Mouse (Mus musculus): ENCODE measurements around the gene Zdhhc14.

Gene Zdhhc14

GRCm38 (mm10) chr17:5554573-5554972 lies 62.2 kb downstream of the Zdhhc14 start:
- no peak for DNase-seq (ENCODE audit: low spot score)

- DNase-seq (ENCODE audit: low spot score) = no peak
These were observed 64.2 kb downstream of the Zdhhc14 start for GRCm38 (mm10) chr17:5556568-5556967.

- no peak for DNase-seq (ENCODE audit: low spot score)
These were observed 67.9 kb downstream of the Zdhhc14 start for GRCm38 (mm10) chr17:5560212-5560611.

- no peak for DNase-seq (ENCODE audit: low spot score)
These were observed 70.8 kb downstream of the Zdhhc14 start for GRCm38 (mm10) chr17:5563108-5563507.

GRCm38 (mm10) chr17:5566006-5566405 lies 73.6 kb downstream of the Zdhhc14 start:
- no peak for DNase-seq (ENCODE audit: low spot score)

GRCm38 (mm10) chr17:5567943-5568342 lies 75.6 kb downstream of the Zdhhc14 start:
- no peak for DNase-seq (ENCODE audit: low spot score)

GRCm38 (mm10) chr17:5569131-5570030 lies 77.0 kb downstream of the Zdhhc14 start:
- DNase-seq (ENCODE audit: low spot score) = no peak

- DNase-seq (ENCODE audit: low spot score) = no peak
These were observed 79.9 kb downstream of the Zdhhc14 start for GRCm38 (mm10) chr17:5572096-5572730.

GRCm38 (mm10) chr17:5572745-5573420 lies 80.5 kb downstream of the Zdhhc14 start:
- no peak for DNase-seq (ENCODE audit: low spot score)

- no peak for DNase-seq (ENCODE audit: low spot score)
These were observed 82.3 kb downstream of the Zdhhc14 start for GRCm38 (mm10) chr17:5574672-5575071.

GRCm38 (mm10) chr17:5575518-5575917 lies 83.2 kb downstream of the Zdhhc14 start:
- DNase-seq (ENCODE audit: low spot score) = no peak

- no peak for DNase-seq (ENCODE audit: low spot score)
These were observed 89.9 kb downstream of the Zdhhc14 start for GRCm38 (mm10) chr17:5582232-5582631.

GRCm38 (mm10) chr17:5582937-5583336 lies 90.6 kb downstream of the Zdhhc14 start:
- DNase-seq (ENCODE audit: low spot score) = no peak

GRCm38 (mm10) chr17:5583472-5584145 lies 91.3 kb downstream of the Zdhhc14 start:
- DNase-seq (ENCODE audit: low spot score) = no peak

- DNase-seq (ENCODE audit: low spot score) = no peak
These were observed 99.3 kb downstream of the Zdhhc14 start for GRCm38 (mm10) chr17:5591604-5592209.

- DNase-seq (ENCODE audit: low spot score) = no peak
These were observed 100.7 kb downstream of the Zdhhc14 start for GRCm38 (mm10) chr17:5593071-5593470.

GRCm38 (mm10) chr17:5595068-5595467 lies 102.7 kb downstream of the Zdhhc14 start:
- DNase-seq (ENCODE audit: low spot score) = no peak

- DNase-seq (ENCODE audit: low spot score) = peak; percentile 11
These were observed 104.1 kb downstream of the Zdhhc14 start for GRCm38 (mm10) chr17:5596490-5596889.

- no peak for DNase-seq (ENCODE audit: low spot score)
These were observed 106.6 kb downstream of the Zdhhc14 start for GRCm38 (mm10) chr17:5598999-5599398.

- no peak for DNase-seq (ENCODE audit: low spot score)
These were observed 108.2 kb downstream of the Zdhhc14 start for GRCm38 (mm10) chr17:5600505-5601027.

- DNase-seq (ENCODE audit: low spot score) = no peak
These were observed 109.6 kb downstream of the Zdhhc14 start for GRCm38 (mm10) chr17:5601953-5602352.
